Mouse (Mus musculus): ENCODE results near the gene Metrnl.

- TF ChIP-seq CTCF (IDR thresholded peaks at IDR 0.05; ENCODE audit: low read depth, low read length) (no peak), POLR2A (IDR thresholded peaks at IDR 0.05; ENCODE audit: borderline replicate concordance, low read depth, low read length) (no peak)
These were observed 5.9 kb upstream of the Metrnl start for GRCm38 (mm10) chr11:121695304-121696064.

Data from bone marrow macrophage, adult 2 months (primary cell).